Mouse (Mus musculus): ENCODE data around the gene Mgat2. TPM values are rescaled to one million over a fixed set of nuclear protein-coding genes. Genes with fewer than 3 reads are reported as not detected.

Mgat2 gene
- polyA plus RNA-seq, 1 experiment from 2014 or later, result 45.6 TPM

DNA sequence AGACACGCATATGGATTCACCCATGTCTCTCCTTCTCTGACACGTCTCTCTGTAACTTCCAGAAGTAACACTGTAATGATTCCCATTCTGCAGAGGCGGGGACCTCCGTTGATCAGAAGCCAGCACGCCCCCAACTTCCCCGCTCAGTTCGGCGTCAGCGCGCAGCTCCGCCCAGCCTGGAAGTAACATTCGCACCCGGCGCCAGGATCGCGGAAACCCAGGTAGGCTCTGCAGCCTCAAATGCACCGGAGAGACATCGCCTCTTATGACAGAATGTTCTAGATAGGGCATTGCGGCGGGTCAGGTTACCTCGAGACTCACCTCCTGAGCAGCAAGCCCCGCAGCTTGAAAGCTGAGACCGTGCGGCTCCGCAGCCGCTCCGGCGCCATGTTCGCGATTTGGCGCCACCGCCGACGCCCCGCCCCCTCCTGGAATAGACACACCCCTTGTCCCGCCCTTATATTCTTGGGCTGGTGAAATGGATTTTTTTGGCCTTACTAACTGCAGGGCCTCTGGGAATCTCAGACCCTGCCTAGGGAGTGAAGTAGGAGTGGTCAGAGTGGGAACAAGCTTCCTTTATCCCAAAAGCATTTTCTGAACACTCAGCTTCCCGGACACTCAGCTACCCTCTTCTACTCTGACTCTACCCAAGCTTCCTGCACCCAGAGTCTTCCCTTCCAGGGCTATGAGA lies 44.0 kb downstream of the Mgat2 start, which contains the start of gene Pole2:
Gene Pole2 (minus strand): TSS at position 420 of the 691 bp plus-strand sequence.
- Histone ChIP-seq H3K4me1 (0 out of 2 replicates have a peak, but pooled peaks cover 5% of the 10 kb centered on the region), H3K36me3 (replicated peaks) (peaks cover 7% of the 10 kb centered on the region; the same call in 1 of the 2 replicates), H3K4me3 (replicated peaks) (peak within 1 kb of the TSS; percentile 66), H3K27ac (peak within 1 kb of the TSS; percentile 65), H3K9ac (peak within 1 kb of the TSS; percentile 55), H3K4me2 (peak within 1 kb of the TSS; percentile 57), H3K27me3 (no peaks in the 10 kb centered on the region), H3K9me3 (no peaks in the 10 kb centered on the region)
- peak; percentile 95 for ATAC-seq (ENCODE audit: low FRiP score)
- WGBS, result under 1% methylated on average over 37 of the region's 37 CpGs

DNA sequence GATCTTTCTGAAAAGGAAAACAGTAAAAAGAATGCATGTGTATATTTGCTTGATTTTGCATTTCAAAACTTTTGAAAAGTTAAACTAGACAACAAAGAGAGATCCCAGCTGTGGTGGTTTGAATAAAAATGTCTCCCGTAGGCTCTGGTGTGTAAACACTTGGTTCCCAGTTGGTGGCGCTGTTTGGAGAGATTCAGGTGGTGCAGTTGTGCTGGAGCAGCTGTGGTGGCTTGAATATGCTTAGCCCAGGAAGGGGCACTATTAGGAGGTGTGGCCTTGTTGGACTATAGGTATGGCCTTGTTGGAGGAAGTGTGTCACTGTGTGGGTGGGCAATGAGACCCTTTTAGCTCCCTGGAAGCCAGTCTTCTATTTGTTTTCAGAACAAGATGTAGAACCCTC lies 45.3 kb downstream of the Mgat2 start:
- 0 out of 2 replicates have a peak, but pooled peaks cover 5% of the 10 kb centered on the region for H3K4me1 ChIP-seq
- no peak overlapping the region for H3K9ac ChIP-seq
- no peaks in the 10 kb centered on the region for H3K9me3 ChIP-seq
- no peaks in the 10 kb centered on the region for H3K27me3 ChIP-seq
- H3K27ac ChIP-seq, result no peak overlapping the region
- H3K4me2 ChIP-seq, result no peak overlapping the region
- ATAC-seq (ENCODE audit: low FRiP score), result no peak
- WGBS, result 72% methylated on average over 2 of the region's 2 CpGs
- peaks cover 4% of the 10 kb centered on the region; the same call in 1 of the 2 replicates for H3K36me3 ChIP-seq (replicated peaks)
- no peak overlapping the region for H3K4me3 ChIP-seq (replicated peaks)

DNA sequence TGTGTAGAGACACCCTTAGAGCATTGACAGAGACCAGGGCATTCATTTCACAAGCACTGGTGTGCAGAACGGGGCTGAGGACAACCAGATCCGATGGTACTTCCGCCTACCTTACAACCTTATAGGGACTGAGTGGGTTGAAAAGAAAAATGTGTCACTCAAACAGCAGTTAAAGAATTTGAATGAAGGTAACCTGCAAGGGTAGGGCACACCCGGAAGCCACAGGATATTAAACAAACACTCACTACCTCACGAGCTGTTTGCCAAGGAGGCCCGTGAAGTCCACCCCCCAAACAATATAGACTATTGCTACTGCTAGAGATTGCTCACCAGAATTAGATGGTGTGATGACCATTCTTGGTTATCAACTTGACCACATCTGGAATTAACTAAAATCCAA lies 51.8 kb downstream of the Mgat2 start:
- H3K4me2 ChIP-seq, result no peak overlapping the region
- ATAC-seq (ENCODE audit: low FRiP score), result no peak
- no peaks in the 10 kb centered on the region for H3K9me3 ChIP-seq
- H3K27me3 ChIP-seq, result no peaks in the 10 kb centered on the region
- no peaks in the 10 kb centered on the region for H3K36me3 ChIP-seq (replicated peaks)
- no peak overlapping the region for H3K27ac ChIP-seq
- H3K4me3 ChIP-seq (replicated peaks), result no peak overlapping the region
- WGBS, result 89% methylated on average over 6 of the region's 6 CpGs
- peaks cover 1% of the 10 kb centered on the region; the same call in 1 of the 2 replicates for H3K4me1 ChIP-seq
- no peak overlapping the region for H3K9ac ChIP-seq

Small RNA genes within 50 kb of the gene (microRNA-seq; reads per million reads assigned to microRNA genes)
- gene Gm47287 (not detected), gene Gm47295 (1.7 reads per million)

Other genes starting within 250 kb of the Mgat2 start
- 1,451 and 1,514 TPM in 2 replicates for gene Rps29, start 25.0 kb upstream of the Mgat2 start, polyA plus RNA-seq (2016; fragmentation: Nextera tagmentation; extraction: Ambion mirVana)
- 29.7 and 32.0 TPM in 2 replicates for gene Lrr1, start 15.3 kb upstream of the Mgat2 start, polyA plus RNA-seq (2016; fragmentation: Nextera tagmentation; extraction: Ambion mirVana)
- gene Rpl36al, start 74 bp upstream of the Mgat2 start, polyA plus RNA-seq (2016; fragmentation: Nextera tagmentation; extraction: Ambion mirVana), result 480 and 487 TPM in 2 replicates
- gene Gm49383, start 12.9 kb downstream of the Mgat2 start, polyA plus RNA-seq (2016; fragmentation: Nextera tagmentation; extraction: Ambion mirVana), result 38.6 and 41.0 TPM in 2 replicates
- gene Dnaaf2, start 14.3 kb downstream of the Mgat2 start, polyA plus RNA-seq (2016; fragmentation: Nextera tagmentation; extraction: Ambion mirVana), result 15.0 and 17.4 TPM in 2 replicates
- 31.2 and 37.9 TPM in 2 replicates for gene Gm49384, start 20.1 kb downstream of the Mgat2 start, polyA plus RNA-seq (2016; fragmentation: Nextera tagmentation; extraction: Ambion mirVana)
- gene Pole2, start 44.0 kb downstream of the Mgat2 start, polyA plus RNA-seq (2016; fragmentation: Nextera tagmentation; extraction: Ambion mirVana), result 26.3 and 27.1 TPM in 2 replicates
- gene Klhdc1, start 57.0 kb downstream of the Mgat2 start, polyA plus RNA-seq (2016; fragmentation: Nextera tagmentation; extraction: Ambion mirVana), result 3.5 and 5.5 TPM in 2 replicates
- gene Klhdc2, start 112.5 kb downstream of the Mgat2 start, polyA plus RNA-seq (2016; fragmentation: Nextera tagmentation; extraction: Ambion mirVana), result 243 and 245 TPM in 2 replicates
- gene Nemf, start 173.0 kb downstream of the Mgat2 start, polyA plus RNA-seq (2016; fragmentation: Nextera tagmentation; extraction: Ambion mirVana), result 93.3 and 98.4 TPM in 2 replicates
- gene Arf6, start 188.0 kb downstream of the Mgat2 start, polyA plus RNA-seq (2016; fragmentation: Nextera tagmentation; extraction: Ambion mirVana), result 46.8 and 54.6 TPM in 2 replicates
- gene Gm9887, start 188.3 kb downstream of the Mgat2 start, polyA plus RNA-seq (2016; fragmentation: Nextera tagmentation; extraction: Ambion mirVana), result 2.1 and 2.3 TPM in 2 replicates

Measured in forebrain, embryonic 12.5 days (tissue).